Mouse (Mus musculus): ENCODE results near the gene Tomm5.
"Not testable (repeated sequence)": the region's sequence is repeated elsewhere in the genome, so short reads cannot be mapped to it uniquely, and the experiment has no call there.

Tomm5 gene

GRCm38 (mm10) chr4:45067742-45068141 is 40.2 kb downstream of the Tomm5 start:
- DNase-seq (ENCODE audit: extremely low read depth, insufficient read length, low spot score), result no peak

- no peak for DNase-seq (ENCODE audit: extremely low read depth, insufficient read length, low spot score)
These were observed 41.7 kb downstream of the Tomm5 start for GRCm38 (mm10) chr4:45066036-45066730.

GRCm38 (mm10) chr4:45064577-45064976 is 43.3 kb downstream of the Tomm5 start:
- no peak for DNase-seq (ENCODE audit: extremely low read depth, insufficient read length, low spot score)

GRCm38 (mm10) chr4:45063836-45064235 is 44.1 kb downstream of the Tomm5 start:
- DNase-seq (ENCODE audit: extremely low read depth, insufficient read length, low spot score), result not testable (repeated sequence)

- no peak for DNase-seq (ENCODE audit: extremely low read depth, insufficient read length, low spot score)
These were observed 52.5 kb downstream of the Tomm5 start for GRCm38 (mm10) chr4:45055451-45055850.
